Mouse (Mus musculus): ENCODE measurements at regions not wholly inside any gene's neighbourhood (a gene's known extent, or its start where the extent isn't known, plus 50 kb on each side); places are given as distances from the start of the nearest gene placed in this dataset.

GRCm38 (mm10) chr16:12359116-12359515 is 375.2 kb downstream of the Shisa9 start:
- DNase-seq (ENCODE audit: low spot score in 2 of 2), result no peak

DNA sequence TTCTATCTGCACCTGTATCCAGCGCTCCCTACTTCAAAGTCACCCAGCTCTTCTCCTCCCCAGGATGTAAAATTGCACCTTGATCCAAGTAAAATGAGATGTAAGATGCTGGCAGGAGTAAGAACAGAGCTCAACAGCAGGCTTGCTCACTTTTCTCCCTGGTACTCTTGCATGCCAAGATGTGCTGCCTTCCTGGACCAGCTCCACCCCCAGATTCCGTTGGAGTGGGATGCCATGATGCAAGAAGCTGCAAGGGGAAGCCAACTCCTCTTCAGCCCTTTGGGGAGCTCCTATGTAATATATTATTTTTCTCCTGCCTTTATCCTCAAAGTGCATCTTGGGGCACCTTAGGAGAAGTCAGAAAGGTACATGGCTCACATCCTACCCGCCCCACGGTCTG is 405.6 kb downstream of the Shisa9 start:
- peak; percentile 30 to 57 for DNase-seq (ENCODE audit: low spot score in 2 of 2)

- DNase-seq (ENCODE audit: low spot score in 2 of 2), result no peak
Measured at GRCm38 (mm10) chr16:12435697-12436221, 451.8 kb downstream of the Shisa9 start.

DNA sequence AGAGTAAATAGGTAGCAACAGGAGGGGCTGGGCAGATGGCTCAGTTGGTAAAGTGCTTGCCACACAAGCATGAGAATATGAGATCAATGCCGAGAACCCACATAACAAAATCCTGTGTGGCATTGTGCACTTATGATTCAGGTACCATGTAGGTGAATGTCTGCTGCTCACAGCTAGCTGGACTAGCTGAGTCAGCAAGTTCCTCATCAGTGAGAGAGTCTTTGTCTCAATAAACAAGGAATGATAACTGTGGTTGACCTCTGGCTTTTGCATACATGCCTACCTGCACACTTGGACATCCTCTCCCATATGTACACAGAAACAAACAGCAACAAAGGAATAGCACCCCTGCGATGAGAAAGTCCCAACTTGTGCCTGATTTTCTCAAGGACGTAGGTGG is 454.7 kb downstream of the Shisa9 start:
- no peak for DNase-seq (ENCODE audit: low spot score in 2 of 2)

GRCm38 (mm10) chr16:12454791-12455190 is 470.9 kb downstream of the Shisa9 start:
- DNase-seq (ENCODE audit: low spot score in 2 of 2), result peak; percentile 8 to 14
